Mouse (Mus musculus): ENCODE results near the gene Cdh13.

GRCm38 (mm10) chr8:118601376-118601775 is 317.8 kb downstream of the Cdh13 start:
- no peak for TF ChIP-seq CTCF (IDR thresholded peaks at IDR 0.05; ENCODE audit: borderline replicate concordance, insufficient read depth, low read depth, low read length)
- TF ChIP-seq POLR2A (IDR thresholded peaks at IDR 0.05; ENCODE audit: borderline replicate concordance, insufficient read depth, low read length) = no peak
